Mouse (Mus musculus) small intestine, adult 2 months (tissue): ENCODE results near the gene Arap2.

Experiments used
- CTCF ChIP-seq: fragments of 200-500 bp; IDR thresholded peaks from 2 replicates; pipeline ENCODE4 v1.5.1; 2012; ENCODE audit warnings: low read depth, mild to moderate bottlenecking, control low read depth, inconsistent platforms, low read length, moderate library complexity, mixed read lengths; ENCODE audit not compliant: insufficient replicate concordance, insufficient read length; ENCODE audit errors: extremely low read depth
- POLR2A ChIP-seq: fragments of 200-500 bp; IDR thresholded peaks from 2 replicates; pipeline ENCODE4 v1.6.1; 2012; ENCODE audit warnings: low read depth, mild to moderate bottlenecking, control low read depth, inconsistent platforms, low read length, moderate library complexity

DNA sequence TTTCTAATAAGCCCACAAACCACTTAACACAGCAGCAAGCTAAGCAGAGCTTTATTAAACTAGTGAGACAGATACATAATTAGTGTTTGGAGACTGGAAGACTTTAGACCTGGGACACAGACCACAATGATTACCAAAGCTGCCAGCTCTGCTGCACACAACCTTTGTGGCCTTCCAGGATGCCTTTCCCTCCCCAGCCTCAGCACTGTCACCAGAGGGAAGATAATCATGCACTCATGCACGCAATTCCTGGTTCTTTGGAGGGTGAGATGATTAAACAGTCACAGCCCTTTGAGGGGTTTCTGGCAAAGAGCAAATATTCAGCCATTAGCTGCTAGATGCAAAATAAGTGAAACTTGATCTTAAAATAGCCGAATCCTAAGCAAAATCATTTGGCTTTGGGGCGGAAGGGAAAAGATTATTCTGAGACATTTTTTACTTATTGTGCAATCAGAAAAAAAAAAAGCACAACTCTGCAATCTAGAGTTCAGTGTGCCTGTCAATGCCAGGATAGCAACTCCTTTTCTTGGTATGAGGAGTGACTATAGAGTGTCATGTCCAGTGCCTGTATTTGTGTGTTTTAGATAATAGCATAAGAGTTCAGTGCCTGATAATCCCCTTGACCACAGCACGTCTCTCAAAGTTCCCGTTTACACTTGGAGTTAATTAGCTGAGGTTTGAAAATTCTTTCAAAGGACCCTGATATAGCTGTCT lies 5.0 kb downstream of the Arap2 start:
- TF ChIP-seq CTCF = no peak
- no peak for TF ChIP-seq POLR2A
